Mouse (Mus musculus) forebrain, embryonic 10.5 days (tissue): ENCODE results near the gene Tnnc1. TPM values are rescaled to one million over a fixed set of nuclear protein-coding genes. Genes with fewer than 3 reads are reported as not detected.

ENCODE experiments used
- DNase-seq: peaks from one replicate; pipeline ENCODE4 v3.0.0-alpha.2; 2017; ENCODE audit warnings: low spot score; ENCODE audit errors: extremely low spot score
- H3K27ac ChIP-seq: fragments of 300-500 bp; sonication (generic); 2 replicates; pipeline ENCODE4 v1.5.1; 2016; ENCODE audit warnings: mild to moderate bottlenecking
- H3K27me3 ChIP-seq: fragments of 300-500 bp; sonication (generic); 2 replicates; pipeline ENCODE4 v1.6.1; 2016; ENCODE audit warnings: mild to moderate bottlenecking; ENCODE audit not compliant: poor library complexity, severe bottlenecking
- H3K36me3 ChIP-seq: fragments of 300-500 bp; sonication (generic); replicated peaks from 2 replicates; pipeline ENCODE4 v1.6.1; 2016; ENCODE audit warnings: mild to moderate bottlenecking, moderate library complexity
- H3K4me1 ChIP-seq: fragments of 300-500 bp; sonication (generic); 2 replicates; pipeline ENCODE4 v1.6.1; 2016
- H3K4me3 ChIP-seq: fragments of 300-500 bp; sonication (generic); 2 replicates; pipeline ENCODE4 v1.5.1; 2016; ENCODE audit warnings: mild to moderate bottlenecking, moderate library complexity
- H3K9me3 ChIP-seq: fragments of 300-500 bp; sonication (generic); 2 replicates; pipeline ENCODE4 v1.6.1; 2016; ENCODE audit warnings: mild to moderate bottlenecking, moderate library complexity
- WGBS: fragments of 180-500 bp; shearing (Covaris S2); methylation state at CpG from one replicate; pipeline ENCODE4 v1.1.7; 2016; 5-methylcytosine and 5-hydroxymethylcytosine counted together
- polyA plus RNA-seq: library from polyadenylated mRNA; unstranded; fragments of >200 nt; fragmentation: Nextera tagmentation; extraction: Ambion mirVana; gene quantifications from 2 replicates; pipeline ENCODE4 v1.2.1, GENCODE M21; 2016

The Tnnc1 gene
- polyA plus RNA-seq, 1 experiment from 2014 or later: 0.67 TPM

DNA sequence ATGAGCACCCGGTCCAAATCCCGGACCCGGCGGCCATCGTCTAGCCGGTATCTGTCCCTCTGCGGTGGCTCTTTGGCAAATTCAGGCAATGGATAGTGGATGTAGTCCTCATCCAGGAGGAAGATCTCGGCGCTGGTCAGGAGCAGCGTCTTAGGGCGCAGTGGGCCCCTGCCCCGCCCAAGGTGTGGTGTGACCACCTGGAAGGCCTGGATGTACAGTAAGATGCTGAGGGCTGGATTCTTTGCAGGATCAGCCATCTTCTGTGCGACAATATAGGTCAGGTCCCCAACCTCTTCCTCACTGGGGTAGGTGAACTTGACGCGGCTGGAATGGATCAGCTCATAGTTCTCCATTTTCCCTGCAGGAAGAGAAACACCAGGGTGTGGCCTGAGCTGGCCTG is 36.3 kb upstream of the Tnnc1 start:
- Histone ChIP-seq H3K9me3 (no peaks in the 10 kb centered on the region), H3K27me3 (no peaks in the 10 kb centered on the region), H3K36me3 (peaks cover 71% of the 10 kb centered on the region), H3K4me3 (no peak overlapping the region), H3K4me1 (peaks cover 28% of the 10 kb centered on the region), H3K27ac (no peak overlapping the region)
- 97% methylated on average over 15 of the region's 15 CpGs for WGBS
- no peak for DNase-seq

DNA sequence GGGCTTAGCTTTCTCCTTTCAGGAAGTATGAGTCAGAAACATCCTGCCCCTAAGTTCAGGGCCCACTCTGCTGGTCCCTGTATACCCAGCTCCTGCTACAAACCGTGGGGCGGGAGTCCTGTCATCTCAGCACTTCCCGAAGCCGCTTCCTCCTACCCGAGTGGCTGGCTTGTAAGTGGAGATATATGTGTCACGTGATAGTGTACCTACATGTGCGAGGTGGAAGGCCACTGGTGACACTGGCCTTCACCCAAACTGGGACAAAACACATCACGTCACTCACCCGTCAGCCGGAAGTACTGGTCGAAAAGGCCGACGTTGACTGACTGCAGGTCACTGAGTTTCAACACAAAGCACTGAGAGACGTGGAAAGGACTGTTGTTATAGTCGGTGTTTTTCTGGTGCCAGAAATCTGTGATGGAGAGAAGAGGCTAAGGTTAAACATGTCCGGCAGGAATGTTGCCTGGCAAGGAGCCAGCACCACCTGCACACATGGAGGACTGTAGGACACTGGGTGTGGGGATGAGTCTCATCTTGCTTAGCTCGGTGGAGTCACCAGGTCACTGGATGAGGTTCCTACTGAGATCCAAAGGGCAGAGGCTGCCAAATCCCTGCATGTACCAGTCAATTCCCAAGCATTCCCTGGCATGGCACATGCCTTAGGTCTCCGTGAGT is 35.2 kb upstream of the Tnnc1 start:
- Histone ChIP-seq H3K4me3 (no peak overlapping the region), H3K27ac (no peak overlapping the region), H3K36me3 (peaks cover 82% of the 10 kb centered on the region), H3K4me1 (peaks cover 22% of the 10 kb centered on the region), H3K9me3 (no peaks in the 10 kb centered on the region), H3K27me3 (no peaks in the 10 kb centered on the region)
- no peak for DNase-seq
- WGBS: 93% methylated on average over 18 of the region's 18 CpGs

DNA sequence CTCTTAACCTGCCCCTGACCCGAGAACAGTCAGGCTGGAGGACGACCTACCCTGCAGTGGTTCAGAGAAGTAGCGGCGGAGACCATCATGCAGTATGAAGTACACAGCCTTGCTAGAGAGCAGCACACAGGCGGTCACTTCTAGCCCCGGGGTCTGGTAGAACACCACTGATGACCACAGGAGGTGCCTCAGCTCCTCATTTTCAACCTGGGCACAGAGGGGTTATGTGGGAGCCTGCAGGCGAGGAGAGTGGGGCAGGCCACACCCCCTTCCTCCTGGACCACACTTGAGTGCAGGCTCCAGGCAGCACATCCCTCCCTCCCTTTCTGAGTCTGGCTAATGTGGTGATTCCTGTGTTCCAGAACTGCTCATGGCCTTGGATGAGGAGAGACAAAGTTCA is 34.6 kb upstream of the Tnnc1 start:
- Histone ChIP-seq H3K9me3 (no peaks in the 10 kb centered on the region), H3K27me3 (no peaks in the 10 kb centered on the region), H3K27ac (no peak overlapping the region), H3K4me1 (peaks cover 19% of the 10 kb centered on the region), H3K4me3 (no peak overlapping the region), H3K36me3 (peaks cover 89% of the 10 kb centered on the region)
- no peak for DNase-seq
- WGBS: 93% methylated on average over 7 of the region's 7 CpGs

DNA sequence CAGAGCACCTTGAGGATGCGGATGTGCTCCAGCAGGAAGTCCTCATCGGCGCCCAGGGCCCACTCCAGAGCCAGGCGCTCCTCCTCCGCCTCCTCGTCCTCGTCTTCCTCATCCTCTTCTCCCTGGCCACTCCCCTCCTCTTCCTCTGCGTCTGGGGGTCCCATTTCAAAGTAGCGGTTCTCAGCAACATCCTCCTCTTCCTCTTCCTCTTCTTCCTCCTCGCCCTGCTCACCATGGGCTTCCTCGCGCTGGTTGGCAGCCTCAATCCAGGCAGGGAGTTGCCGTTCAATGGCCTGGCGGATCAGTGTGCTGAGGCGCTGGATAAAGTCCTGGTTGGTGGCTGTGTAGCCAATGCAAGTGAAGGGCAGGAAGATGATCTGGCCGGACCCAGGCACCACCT is 30.8 kb upstream of the Tnnc1 start:
- 89% methylated on average over 16 of the region's 16 CpGs for WGBS
- no peak overlapping the region for H3K27ac ChIP-seq
- H3K4me1 ChIP-seq: no peaks in the 10 kb centered on the region
- no peak for DNase-seq
- H3K4me3 ChIP-seq: no peak overlapping the region
- peaks cover 100% of the 10 kb centered on the region for H3K36me3 ChIP-seq
- H3K27me3 ChIP-seq: no peaks in the 10 kb centered on the region
- no peaks in the 10 kb centered on the region for H3K9me3 ChIP-seq

DNA sequence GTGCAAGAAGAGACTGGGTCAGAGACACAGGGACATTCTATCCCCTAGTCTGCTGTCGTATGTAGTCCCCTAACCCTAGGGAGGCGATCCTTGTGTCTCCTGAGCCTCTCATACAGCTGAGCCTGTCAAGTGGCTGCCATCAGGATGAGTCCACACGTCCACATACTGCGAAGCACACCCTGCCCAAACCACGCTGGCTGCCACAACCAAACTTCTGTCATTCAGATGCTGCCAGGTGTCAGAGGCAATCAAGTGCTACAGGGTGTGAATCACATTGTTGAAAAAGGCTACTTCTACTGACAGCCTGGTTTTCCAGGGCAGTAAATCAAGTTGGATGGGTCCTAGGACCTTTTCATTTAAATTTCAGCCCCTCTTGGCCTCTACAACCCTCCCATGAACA is 30.4 kb upstream of the Tnnc1 start:
- no peaks in the 10 kb centered on the region for H3K4me1 ChIP-seq
- H3K27ac ChIP-seq: no peak overlapping the region
- DNase-seq: no peak
- H3K27me3 ChIP-seq: no peaks in the 10 kb centered on the region
- H3K4me3 ChIP-seq: no peak overlapping the region
- WGBS: 97% methylated on average over 5 of the region's 5 CpGs
- no peaks in the 10 kb centered on the region for H3K9me3 ChIP-seq
- peaks cover 100% of the 10 kb centered on the region for H3K36me3 ChIP-seq

DNA sequence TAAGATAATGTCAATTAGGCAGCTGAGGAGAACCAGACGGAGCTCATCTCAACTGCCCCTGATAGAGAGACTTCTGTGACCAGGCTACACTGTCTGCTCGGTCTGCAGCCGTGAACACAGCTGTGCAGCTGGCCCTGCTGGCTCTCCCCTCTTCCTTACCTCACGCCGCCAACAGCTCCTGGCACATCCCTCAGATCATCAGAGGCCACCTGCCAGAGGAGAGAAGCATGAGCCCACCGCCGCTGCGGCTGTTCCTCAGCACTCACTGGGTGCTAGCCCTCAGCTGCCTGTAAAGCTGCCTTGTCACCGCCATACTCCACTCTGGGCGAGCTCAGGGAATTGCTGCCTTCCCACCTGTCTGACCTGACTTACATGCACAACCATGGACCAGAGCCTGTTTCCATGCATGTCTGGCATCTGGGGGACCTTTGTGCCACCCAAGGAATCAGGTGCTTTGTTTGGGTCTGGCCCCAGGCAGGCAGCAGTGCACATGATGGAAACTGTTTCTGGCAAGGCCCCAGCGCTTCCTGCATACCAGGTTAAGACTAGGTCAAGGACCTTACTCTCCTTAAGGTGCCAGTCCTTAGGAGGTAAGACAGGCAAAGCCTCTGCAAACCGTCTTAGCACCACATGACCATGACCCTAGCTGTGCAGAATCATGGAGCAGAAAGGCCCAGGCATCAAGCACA is 28.3 kb upstream of the Tnnc1 start:
- Histone ChIP-seq H3K36me3 (peaks cover 100% of the 10 kb centered on the region), H3K4me3 (no peak overlapping the region)
- WGBS: 95% methylated on average over 12 of the region's 12 CpGs

DNA sequence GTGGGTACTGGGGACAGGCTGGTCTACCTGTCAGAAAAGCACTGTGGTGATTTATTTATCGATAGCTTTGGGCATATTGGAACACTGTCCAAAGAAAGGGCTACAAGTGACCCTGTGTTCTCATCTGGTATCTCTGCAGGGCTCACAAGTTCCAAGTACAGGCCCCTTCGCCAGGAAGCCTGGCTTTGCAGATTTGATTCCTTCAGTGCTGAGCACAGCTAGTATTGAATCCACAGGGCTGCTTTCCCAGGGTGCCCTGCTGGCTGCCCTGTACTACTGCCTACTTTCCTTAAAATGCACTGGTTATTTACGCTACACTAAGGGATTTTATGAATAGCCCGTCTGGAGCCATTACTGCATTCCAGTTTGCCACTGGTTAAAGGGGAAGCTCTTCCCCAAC is 26.6 kb upstream of the Tnnc1 start:
- no peak for DNase-seq
- H3K27me3 ChIP-seq: no peaks in the 10 kb centered on the region
- peaks cover 100% of the 10 kb centered on the region for H3K36me3 ChIP-seq
- H3K4me1 ChIP-seq: no peaks in the 10 kb centered on the region
- no peaks in the 10 kb centered on the region for H3K9me3 ChIP-seq
- WGBS: 89% methylated on average over 4 of the region's 4 CpGs
- H3K27ac ChIP-seq: no peak overlapping the region
- H3K4me3 ChIP-seq: no peak overlapping the region

More for the DNA sequence above, 28.3 kb upstream of the Tnnc1 start:
- DNase-seq: no peak
- H3K4me1 ChIP-seq: no peaks in the 10 kb centered on the region
- H3K27ac ChIP-seq: no peak overlapping the region
- H3K9me3 ChIP-seq: no peaks in the 10 kb centered on the region
- H3K27me3 ChIP-seq: no peaks in the 10 kb centered on the region

DNA sequence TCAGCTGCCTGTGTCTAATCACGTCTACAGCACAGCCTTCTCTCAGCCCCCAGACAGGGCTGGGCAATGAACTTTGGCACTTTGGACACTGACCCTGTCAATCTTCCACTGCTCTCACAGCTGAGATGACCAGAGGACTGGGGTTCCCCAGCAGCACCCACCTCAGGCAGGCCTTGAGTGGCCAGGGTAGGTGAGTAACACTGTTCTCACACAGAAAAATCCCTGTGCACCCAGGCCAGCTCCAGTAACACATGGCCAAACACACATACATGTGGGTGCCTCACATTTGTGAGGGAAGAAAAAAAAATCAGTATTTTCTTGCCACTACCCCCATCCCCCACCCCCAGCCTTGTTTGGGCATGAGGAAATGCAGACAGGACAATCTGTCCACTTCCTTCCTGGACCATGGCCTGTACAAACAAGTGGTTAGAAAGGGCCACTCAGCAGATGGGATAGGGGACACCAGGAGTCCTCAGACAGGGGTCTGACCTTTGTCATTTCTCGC is 25.3 kb upstream of the Tnnc1 start:
- Histone ChIP-seq H3K27ac (no peak overlapping the region), H3K36me3 (peaks cover 100% of the 10 kb centered on the region), H3K4me3 (no peak overlapping the region), H3K9me3 (no peaks in the 10 kb centered on the region), H3K4me1 (no peaks in the 10 kb centered on the region), H3K27me3 (no peaks in the 10 kb centered on the region)
- WGBS: 90% methylated on average over 2 of the region's 2 CpGs
- DNase-seq: no peak

DNA sequence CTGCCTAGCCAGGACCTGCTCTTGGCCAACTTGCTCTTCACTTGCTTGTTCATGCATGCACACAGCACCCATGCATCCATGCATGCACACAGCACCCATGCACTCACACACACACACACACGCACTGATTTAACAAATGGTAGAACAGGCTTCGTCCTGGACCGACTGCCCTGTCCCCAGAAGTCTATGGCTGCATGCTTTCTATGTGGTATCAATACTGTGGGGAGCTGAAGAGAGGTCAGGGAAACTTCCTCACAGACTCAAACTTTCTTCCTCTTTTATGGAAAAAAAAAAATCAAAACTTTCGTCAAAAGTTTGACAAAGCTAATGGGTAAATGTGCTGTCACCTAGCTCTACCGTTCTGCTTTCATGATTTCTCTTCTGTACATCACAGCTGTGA is 24.6 kb upstream of the Tnnc1 start:
- no peak overlapping the region for H3K4me3 ChIP-seq
- H3K9me3 ChIP-seq: no peaks in the 10 kb centered on the region
- H3K4me1 ChIP-seq: 0 out of 2 replicates have a peak, but pooled peaks cover under 1% of the 10 kb centered on the region
- WGBS: 90% methylated on average over 5 of the region's 5 CpGs
- H3K27me3 ChIP-seq: no peaks in the 10 kb centered on the region
- H3K36me3 ChIP-seq: peaks cover 100% of the 10 kb centered on the region
- no peak overlapping the region for H3K27ac ChIP-seq
- DNase-seq: no peak

DNA sequence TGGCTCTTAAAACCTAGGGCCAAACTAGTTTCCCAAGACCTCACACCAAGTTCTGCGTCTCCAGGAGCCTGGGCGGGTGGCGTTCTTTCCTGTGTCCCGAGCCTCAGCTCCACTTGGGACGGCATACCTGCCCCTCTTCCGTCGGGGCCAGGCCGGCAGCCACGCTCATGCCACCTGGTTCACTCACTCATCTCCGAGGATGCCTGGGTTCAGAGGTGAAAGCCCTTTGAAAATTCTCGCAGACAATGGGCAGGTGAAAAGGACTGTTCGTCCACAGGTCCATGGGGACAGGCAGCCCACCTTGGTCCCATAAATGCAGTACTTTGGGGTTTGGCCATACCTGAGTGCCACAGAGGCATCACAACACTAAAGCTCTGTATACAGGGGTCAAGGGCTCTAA is 23.9 kb upstream of the Tnnc1 start:
- peaks cover 100% of the 10 kb centered on the region for H3K36me3 ChIP-seq
- no peak overlapping the region for H3K4me3 ChIP-seq
- 96% methylated on average over 12 of the region's 12 CpGs for WGBS
- no peaks in the 10 kb centered on the region for H3K9me3 ChIP-seq
- no peaks in the 10 kb centered on the region for H3K27me3 ChIP-seq
- H3K27ac ChIP-seq: no peak overlapping the region
- DNase-seq: no peak
- 0 out of 2 replicates have a peak, but pooled peaks cover 7% of the 10 kb centered on the region for H3K4me1 ChIP-seq

DNA sequence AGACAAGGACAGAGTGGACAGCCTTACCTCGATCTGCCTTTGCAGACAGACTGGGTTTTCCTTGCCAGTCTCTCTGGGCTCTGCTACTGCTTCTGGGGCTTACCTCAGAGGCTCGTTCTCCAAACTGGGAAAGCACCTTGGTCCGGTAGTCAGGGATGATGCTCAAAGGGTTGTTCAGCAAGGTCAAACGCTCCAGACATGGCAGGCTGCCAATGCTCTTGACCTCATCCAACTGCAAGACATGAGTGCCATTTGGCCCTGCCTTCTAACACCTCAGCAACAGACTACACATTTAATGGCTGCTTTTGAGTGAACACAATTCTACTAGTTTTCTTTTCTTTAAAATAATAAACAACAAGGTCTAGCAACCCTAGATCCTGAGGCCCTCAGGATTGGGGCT is 21.5 kb upstream of the Tnnc1 start:
- DNase-seq: no peak
- Histone ChIP-seq H3K27ac (no peak overlapping the region), H3K36me3 (peaks cover 100% of the 10 kb centered on the region), H3K4me1 (peaks cover 11% of the 10 kb centered on the region; the same call in 1 of the 2 replicates), H3K9me3 (no peaks in the 10 kb centered on the region), H3K4me3 (no peak overlapping the region), H3K27me3 (no peaks in the 10 kb centered on the region)
- WGBS: 94% methylated on average over 4 of the region's 4 CpGs

DNA sequence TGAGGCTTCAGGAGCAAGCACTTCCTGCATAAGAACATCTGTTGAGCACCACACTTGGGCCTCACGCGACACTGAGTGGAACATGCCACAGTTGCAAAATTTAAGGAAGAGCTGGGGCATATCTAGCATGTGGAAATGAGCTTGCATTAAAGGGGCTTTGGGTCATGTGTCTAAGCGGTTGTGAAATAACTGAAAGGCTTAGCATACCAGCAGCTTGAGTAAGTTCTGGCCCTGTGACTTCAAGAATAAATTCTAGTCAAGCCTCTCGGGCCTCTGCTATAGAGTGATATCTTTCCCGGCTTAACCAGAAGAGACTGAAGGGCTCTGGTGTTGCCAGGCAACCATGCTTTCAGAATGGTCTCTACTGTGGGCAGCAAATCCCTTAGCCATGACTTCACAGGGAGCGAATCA is 19.3 kb upstream of the Tnnc1 start:
- DNase-seq: no peak
- Histone ChIP-seq H3K36me3 (peaks cover 100% of the 10 kb centered on the region), H3K27me3 (no peaks in the 10 kb centered on the region), H3K27ac (no peak overlapping the region), H3K9me3 (no peaks in the 10 kb centered on the region), H3K4me1 (peaks cover 11% of the 10 kb centered on the region; the same call in 1 of the 2 replicates), H3K4me3 (no peak overlapping the region)
- 76% methylated on average over 6 of the region's 6 CpGs for WGBS

DNA sequence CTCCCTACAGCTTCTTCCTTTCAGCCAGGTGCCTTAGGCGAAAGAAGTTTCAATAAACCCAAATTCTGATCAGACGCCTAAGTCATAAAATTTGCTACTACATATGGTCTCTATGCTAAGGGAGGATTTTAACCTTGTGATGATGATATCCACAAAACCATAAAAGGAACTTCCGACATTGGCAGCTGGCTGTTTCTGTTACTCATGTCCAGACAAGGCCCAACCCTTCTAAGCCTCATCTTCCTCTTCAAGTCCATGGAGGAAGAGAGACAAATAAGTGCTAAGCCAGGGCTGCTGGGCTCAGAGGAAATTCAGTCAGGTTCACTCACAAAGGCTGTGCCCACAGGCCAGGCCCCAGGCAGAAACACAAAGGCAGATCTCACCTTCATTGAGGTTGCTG is 18.8 kb upstream of the Tnnc1 start:
- 90% methylated on average over 3 of the region's 3 CpGs for WGBS
- Histone ChIP-seq H3K4me3 (no peak overlapping the region), H3K27ac (no peak overlapping the region), H3K27me3 (no peaks in the 10 kb centered on the region), H3K4me1 (peaks cover 11% of the 10 kb centered on the region; the same call in 1 of the 2 replicates), H3K36me3 (peaks cover 100% of the 10 kb centered on the region), H3K9me3 (no peaks in the 10 kb centered on the region)
- DNase-seq: no peak
